Comparison of ENCODE assay signal across 8 mouse cellular contexts in genomic region chr4:129795151-129795860, GRCm38 (mm10). TPM values are rescaled to one million over a fixed set of nuclear protein-coding genes. Genes with fewer than 3 reads are reported as not detected.
DNase-seq lines count a peak whose midpoint lies in the region; ATAC-seq lines count a peak whose summit lies in the region.

No protein-coding gene starts in this region.

- peak overlapping the region; percentile 17 for H3K4me3 ChIP-seq in embryonic facial prominence, embryonic 14.5 days (ENCODE audit: low read depth, low read length)
- H3K4me3 ChIP-seq in heart, embryonic 13.5 days: peak overlapping the region; percentile 14

- 5% methylated on average over 17 of the region's 17 CpGs for WGBS in embryonic facial prominence, embryonic 14.5 days
- WGBS in heart, embryonic 13.5 days: 13% methylated on average over 17 of the region's 17 CpGs

- DNase-seq in adrenal gland, postnatal 10 days: peak; percentile 30
- no peak for DNase-seq in adrenal gland, postnatal 4 days (ENCODE audit: low spot score in 2 of 2)
- peak; percentile 93 for DNase-seq in embryonic facial prominence, embryonic 14.5 days (ENCODE audit: low spot score)
- peak; percentile 34 to 50 for DNase-seq in kidney, postnatal 25 days
- DNase-seq in mesoderm, embryonic 11.5 days (ENCODE audit: low read depth, low spot score): peak; percentile 73
- DNase-seq in testis, postnatal 10 days (ENCODE audit: low spot score): peak; percentile 56
- DNase-seq in c-Kit-positive CD71-positive TER-119-positive erythroid progenitor cells, embryonic 14.5 days (ENCODE audit: low spot score): no peak

- H3K27ac ChIP-seq in embryonic facial prominence, embryonic 14.5 days (replicated peaks; ENCODE audit: low read depth, low read length): peak overlapping the region; percentile 95
- H3K27ac ChIP-seq in heart, embryonic 13.5 days (replicated peaks): peak overlapping the region; percentile 90

- H3K27me3 ChIP-seq in embryonic facial prominence, embryonic 14.5 days (replicated peaks; ENCODE audit: control insufficient read depth, insufficient read depth, low read length): no peaks in the 10 kb centered on the region
- 0 out of 2 replicates have a peak, but pooled peaks cover 2% of the 10 kb centered on the region for H3K27me3 ChIP-seq in heart, embryonic 13.5 days (replicated peaks)

- peak overlapping the region; percentile 58 for H3K9ac ChIP-seq in embryonic facial prominence, embryonic 14.5 days (ENCODE audit: low read depth, low read length)
- peak overlapping the region; percentile 71 for H3K9ac ChIP-seq in heart, embryonic 13.5 days

- H3K4me2 ChIP-seq in embryonic facial prominence, embryonic 14.5 days (ENCODE audit: low read depth, low read length): peak overlapping the region; percentile 47
- H3K4me2 ChIP-seq in heart, embryonic 13.5 days: peak overlapping the region; percentile 58

- H3K9me3 ChIP-seq in embryonic facial prominence, embryonic 14.5 days (ENCODE audit: control insufficient read depth, low read length): no peaks in the 10 kb centered on the region
- H3K9me3 ChIP-seq in heart, embryonic 13.5 days: no peaks in the 10 kb centered on the region

- H3K36me3 ChIP-seq in embryonic facial prominence, embryonic 14.5 days (ENCODE audit: control insufficient read depth, insufficient read depth, low read length): no peaks in the 10 kb centered on the region
- no peaks in the 10 kb centered on the region for H3K36me3 ChIP-seq in heart, embryonic 13.5 days

- ATAC-seq in embryonic facial prominence, embryonic 14.5 days (ENCODE audit: low read depth): peak; percentile 83
- peak; percentile 62; the same call in 1 of the 2 replicates for ATAC-seq in heart, embryonic 13.5 days (ENCODE audit: extremely low read depth, insufficient number of reproducible peaks, low FRiP score, low TSS enrichment)

- peaks cover 23% of the 10 kb centered on the region for H3K4me1 ChIP-seq in embryonic facial prominence, embryonic 14.5 days (ENCODE audit: control insufficient read depth, insufficient read depth, low read length)
- H3K4me1 ChIP-seq in heart, embryonic 13.5 days: peaks cover 42% of the 10 kb centered on the region

RNA-seq across cellular contexts. Expression of gene Ptp4a2, which starts 15.7 kb away (rescaled TPM):
- 100 to 1,000 TPM; 260 to 289 TPM for total RNA-seq in adrenal gland, postnatal 10 days (2021)
- 100 to 1,000 TPM; 282 to 309 TPM for total RNA-seq in adrenal gland, postnatal 4 days (2021)
- 306 and 319 TPM in 2 replicates for polyA plus RNA-seq in embryonic facial prominence, embryonic 14.5 days (2014; fragmentation: Nextera tagmentation; extraction: Ambion mirVana)
- polyA plus RNA-seq in heart, embryonic 13.5 days (2015; fragmentation: Nextera tagmentation; extraction: Ambion mirVana): 326 and 374 TPM in 2 replicates

RNA-seq across cellular contexts. Expression of gene Khdrbs1, which starts 53.2 kb away (rescaled TPM):
- 10 to 100 TPM; 64.3 to 83.7 TPM for total RNA-seq in adrenal gland, postnatal 10 days (2021)
- total RNA-seq in adrenal gland, postnatal 4 days (2021): 100 to 1,000 TPM; 122 to 138 TPM
- polyA plus RNA-seq in embryonic facial prominence, embryonic 14.5 days (2014; fragmentation: Nextera tagmentation; extraction: Ambion mirVana): 94.2 and 104 TPM in 2 replicates
- 75.6 and 77.5 TPM in 2 replicates for polyA plus RNA-seq in heart, embryonic 13.5 days (2015; fragmentation: Nextera tagmentation; extraction: Ambion mirVana)

Comparison
In these comparisons a context has a peak if more than half of its experiments do, and no peak if none do; other contexts are left out.
1. DNase-seq: peak in adrenal gland, postnatal 10 days (single experiment), embryonic facial prominence, embryonic 14.5 days (single experiment), kidney, postnatal 25 days (2 of 2), mesoderm, embryonic 11.5 days (single experiment) and testis, postnatal 10 days (single experiment); none in adrenal gland, postnatal 4 days (0 of 2) and c-Kit-positive CD71-positive TER-119-positive erythroid progenitor cells, embryonic 14.5 days (single experiment).